ENCODE assay signal across 17 mouse cellular contexts in genomic region chr6:10424636-10425035, GRCm38 (mm10).
"Had no signal": no experiment of that assay in that cellular context is flagged by ENCODE, and none has a peak within 500 bp of the region (broad histone marks: within the 10 kb centered on the region; RNA-seq: fewer than 3 reads in every experiment).

No protein-coding gene starts in this region.

- H3K4me3 ChIP-seq: lung, embryonic 15.5 days; megakaryocyte, embryonic 14.5 days; midbrain, embryonic 13.5 days; midbrain, embryonic 15.5 days; neural tube, embryonic 12.5 days; stomach, embryonic 15.5 days had no signal

- ATAC-seq: lung, postnatal 0 days; midbrain, embryonic 13.5 days; midbrain, embryonic 15.5 days had no signal

- H3K4me2 ChIP-seq: lung, embryonic 15.5 days; midbrain, embryonic 11.5 days; midbrain, embryonic 13.5 days; midbrain, embryonic 15.5 days; neural tube, embryonic 12.5 days; stomach, embryonic 15.5 days had no signal

- DNase-seq: lung, adult 18-20 months; lung, postnatal 14 days; lung, postnatal 36 days; right cerebral cortex, postnatal 14 days; thymus, adult 18-20 months; thymus, postnatal 14 days; thymus, postnatal 36 days had no signal

- H3K9ac ChIP-seq: lung, embryonic 15.5 days; midbrain, embryonic 13.5 days; midbrain, embryonic 15.5 days; neural tube, embryonic 12.5 days; stomach, embryonic 15.5 days had no signal

- H3K36me3 ChIP-seq: lung, embryonic 15.5 days; midbrain, embryonic 13.5 days; midbrain, embryonic 15.5 days; neural tube, embryonic 12.5 days; stomach, embryonic 15.5 days had no signal

- H3K9me3 ChIP-seq: lung, embryonic 15.5 days; megakaryocyte, embryonic 14.5 days; midbrain, embryonic 13.5 days; midbrain, embryonic 15.5 days; neural tube, embryonic 12.5 days; stomach, embryonic 15.5 days had no signal

- H3K27ac ChIP-seq: lung, embryonic 15.5 days; macrophage; midbrain, embryonic 13.5 days; midbrain, embryonic 15.5 days; neural tube, embryonic 12.5 days; stomach, embryonic 15.5 days; stomach, postnatal 0 days had no signal

- H3K27me3 ChIP-seq: lung, embryonic 15.5 days; megakaryocyte, embryonic 14.5 days; midbrain, embryonic 13.5 days; midbrain, embryonic 15.5 days; neural tube, embryonic 12.5 days; stomach, embryonic 15.5 days had no signal

- H3K4me1 ChIP-seq: lung, embryonic 15.5 days; megakaryocyte, embryonic 14.5 days; midbrain, embryonic 13.5 days; midbrain, embryonic 15.5 days; neural tube, embryonic 12.5 days; stomach, embryonic 15.5 days had no signal
